Mouse (Mus musculus) embryonic facial prominence, embryonic 14.5 days (tissue): ENCODE results near the gene Tbx1. TPM values are rescaled to one million over a fixed set of nuclear protein-coding genes. Genes with fewer than 3 reads are reported as not detected.

Experiments used
- ATAC-seq: fragments of 200-750 bp; cut with Nextera tagmentation; 2 replicates; pipeline ENCODE4 v1.8.0; 2017; ENCODE audit warnings: low read depth, moderate number of reproducible peaks, moderate TSS enrichment
- DNase-seq: peaks from one replicate; pipeline ENCODE4 v3.0.0-alpha.2; 2015; ENCODE audit warnings: low spot score
- H3K27ac ChIP-seq: fragments of 300-500 bp; sonication (generic); replicated peaks from 2 replicates; pipeline ENCODE4 v1.5.1; 2014; ENCODE audit warnings: low read depth, mild to moderate bottlenecking, low read length, moderate library complexity
- H3K27me3 ChIP-seq: fragments of 300-500 bp; sonication (generic); replicated peaks from 2 replicates; pipeline ENCODE4 v1.6.1; 2014; ENCODE audit warnings: low read length; ENCODE audit not compliant: control insufficient read depth, insufficient read depth
- H3K36me3 ChIP-seq: fragments of 300-500 bp; sonication (generic); 2 replicates; pipeline ENCODE4 v1.6.1; 2014; ENCODE audit warnings: low read length, mixed read lengths; ENCODE audit not compliant: control insufficient read depth, insufficient read depth
- H3K4me1 ChIP-seq: fragments of 300-500 bp; sonication (generic); 2 replicates; pipeline ENCODE4 v1.6.1; 2014; ENCODE audit warnings: antibody characterized with exemption, low read length; ENCODE audit not compliant: control insufficient read depth, insufficient read depth
- H3K4me2 ChIP-seq: fragments of 300-500 bp; sonication (generic); 2 replicates; pipeline ENCODE4 v1.6.1; 2014; ENCODE audit warnings: low read depth, mild to moderate bottlenecking, low read length, moderate library complexity, mixed read lengths
- H3K4me3 ChIP-seq: fragments of 300-500 bp; sonication (generic); 2 replicates; pipeline ENCODE4 v1.5.1; 2014; ENCODE audit warnings: low read depth, mild to moderate bottlenecking, low read length
- H3K9ac ChIP-seq: fragments of 300-500 bp; sonication (generic); 2 replicates; pipeline ENCODE4 v1.6.1; 2014; ENCODE audit warnings: low read depth, mild to moderate bottlenecking, low read length, moderate library complexity, mixed read lengths
- H3K9me3 ChIP-seq: fragments of 300-500 bp; sonication (generic); 2 replicates; pipeline ENCODE4 v1.6.1; 2016; ENCODE audit warnings: low read length; ENCODE audit not compliant: control insufficient read depth
- WGBS: fragments of 180-500 bp; shearing (Covaris S2); extraction: QIAGEN DNeasy Blood & Tissue Kit; methylation state at CpG from one replicate; pipeline ENCODE4 v1.1.7; 2014; 5-methylcytosine and 5-hydroxymethylcytosine counted together
- polyA plus RNA-seq: library from polyadenylated mRNA; unstranded; fragments of >200 nt; fragmentation: Nextera tagmentation; extraction: Ambion mirVana; gene quantifications from 2 replicates; pipeline ENCODE4 v1.2.1, GENCODE M21; 2014

Gene Tbx1
- polyA plus RNA-seq, 1 experiment from 2014 or later, result 12.4 TPM

DNA sequence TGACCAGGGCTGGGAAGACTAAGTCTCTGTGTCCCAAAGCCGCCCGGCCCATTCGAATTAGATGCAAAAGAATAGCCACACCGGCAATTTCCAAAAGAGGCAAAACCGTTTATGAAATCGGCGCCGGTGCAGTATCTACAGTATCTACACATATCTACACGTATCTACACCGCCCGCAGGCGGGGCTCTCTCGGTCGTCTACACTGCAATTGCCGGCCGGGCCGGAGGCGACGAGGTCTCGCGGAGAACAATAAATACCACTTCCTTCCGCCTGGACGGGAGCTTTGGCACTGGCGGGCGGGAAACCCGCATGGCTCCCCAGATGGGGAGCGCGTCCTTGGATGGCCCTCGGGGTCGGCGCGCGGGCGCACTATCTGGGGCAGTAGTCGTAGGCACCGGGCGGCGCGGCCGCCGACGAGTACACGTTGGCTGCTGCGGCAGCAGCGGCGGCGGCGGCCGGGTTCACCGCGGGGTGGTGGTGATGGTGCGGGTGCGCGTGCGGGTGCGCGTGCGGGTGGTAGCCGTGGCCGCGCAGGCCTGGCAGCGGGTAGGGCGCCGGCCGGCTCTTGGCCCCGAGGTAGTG, 8.8 kb downstream of the Tbx1 start:
- Histone ChIP-seq H3K27ac (no peak overlapping the region), H3K4me3 (peak overlapping the region; percentile 37), H3K27me3 (peaks cover 76% of the 10 kb centered on the region), H3K36me3 (no peaks in the 10 kb centered on the region), H3K9ac (peak overlapping the region; percentile 47), H3K4me2 (peak overlapping the region; percentile 87), H3K9me3 (no peaks in the 10 kb centered on the region), H3K4me1 (peaks cover 33% of the 10 kb centered on the region)
- ATAC-seq, result no peak
- WGBS, result 2% methylated on average over 29 of the region's 66 CpGs
- no peak for DNase-seq

- Histone ChIP-seq H3K9ac (peak overlapping the region; percentile 47), H3K4me3 (peak overlapping the region; percentile 37), H3K4me1 (peaks cover 27% of the 10 kb centered on the region), H3K4me2 (peak overlapping the region; percentile 87), H3K27ac (no peak overlapping the region), H3K36me3 (no peaks in the 10 kb centered on the region), H3K27me3 (peaks cover 70% of the 10 kb centered on the region), H3K9me3 (no peaks in the 10 kb centered on the region)
- DNase-seq (no peak), ATAC-seq (no peak)
- 17% methylated on average over 21 of the region's 21 CpGs for WGBS
Measured at GRCm38 (mm10) chr16:18581050-18581622, 9.3 kb downstream of the Tbx1 start.

DNA sequence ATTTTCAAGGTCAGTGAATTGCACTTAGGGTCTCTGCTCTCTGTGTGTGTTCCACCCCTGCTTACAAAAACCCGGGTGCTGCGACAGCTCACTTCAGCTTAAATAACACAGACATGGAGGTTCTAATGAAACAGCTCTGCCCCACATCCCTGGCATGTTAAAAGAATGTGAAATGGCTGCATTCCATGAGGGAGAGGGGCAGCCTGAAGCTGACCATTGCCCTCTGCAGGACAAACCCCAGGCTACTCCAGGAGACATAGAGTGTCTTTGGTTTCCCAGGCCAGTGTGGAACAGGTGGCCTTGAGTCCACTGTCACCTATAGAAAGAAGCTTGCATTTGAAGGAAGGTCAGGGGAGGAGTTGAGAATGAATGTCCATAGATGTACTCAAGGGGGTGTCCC, 10.1 kb downstream of the Tbx1 start:
- Histone ChIP-seq H3K4me3 (no peak overlapping the region), H3K4me2 (no peak overlapping the region), H3K9ac (no peak overlapping the region), H3K4me1 (peaks cover 22% of the 10 kb centered on the region), H3K27me3 (peaks cover 63% of the 10 kb centered on the region), H3K27ac (no peak overlapping the region), H3K36me3 (no peaks in the 10 kb centered on the region), H3K9me3 (no peaks in the 10 kb centered on the region)
- ATAC-seq (no peak), DNase-seq (no peak)
- WGBS, result 26% methylated on average over 2 of the region's 2 CpGs

DNA sequence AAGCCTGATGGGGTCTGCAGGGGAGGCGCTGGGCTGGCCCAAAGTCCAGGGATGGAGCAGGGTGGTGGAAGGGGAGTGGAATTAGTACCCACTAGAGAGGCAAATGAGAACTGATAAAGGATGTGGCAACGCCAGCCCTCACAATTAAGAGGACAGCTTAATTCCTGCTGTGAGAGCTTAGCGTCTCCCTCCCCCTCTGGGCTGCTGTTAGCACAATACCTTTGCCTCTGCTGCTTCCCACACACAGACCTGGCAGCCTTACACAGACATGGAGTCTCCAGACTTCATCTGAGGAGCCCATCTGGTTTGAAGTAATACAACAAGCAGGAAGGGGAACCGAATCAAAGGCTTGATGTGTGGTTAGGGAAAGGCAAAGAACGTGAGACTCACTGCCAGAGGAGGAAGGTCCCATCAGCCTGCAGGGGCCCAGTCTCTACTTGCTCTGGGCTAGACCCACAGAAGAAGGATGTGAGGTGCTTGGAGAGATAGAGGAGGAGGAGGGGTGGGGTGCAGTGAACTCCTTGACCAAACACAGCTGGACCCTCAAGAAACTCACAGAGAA, 12.8 kb downstream of the Tbx1 start:
- Histone ChIP-seq H3K4me2 (no peak overlapping the region), H3K27ac (no peak overlapping the region), H3K4me1 (peaks cover 22% of the 10 kb centered on the region), H3K9ac (no peak overlapping the region), H3K9me3 (no peaks in the 10 kb centered on the region), H3K36me3 (no peaks in the 10 kb centered on the region), H3K27me3 (peaks cover 36% of the 10 kb centered on the region), H3K4me3 (no peak overlapping the region)
- 11% methylated on average over 5 of the region's 5 CpGs for WGBS
- DNase-seq (peak; percentile 81), ATAC-seq (peak; percentile 71)

DNA sequence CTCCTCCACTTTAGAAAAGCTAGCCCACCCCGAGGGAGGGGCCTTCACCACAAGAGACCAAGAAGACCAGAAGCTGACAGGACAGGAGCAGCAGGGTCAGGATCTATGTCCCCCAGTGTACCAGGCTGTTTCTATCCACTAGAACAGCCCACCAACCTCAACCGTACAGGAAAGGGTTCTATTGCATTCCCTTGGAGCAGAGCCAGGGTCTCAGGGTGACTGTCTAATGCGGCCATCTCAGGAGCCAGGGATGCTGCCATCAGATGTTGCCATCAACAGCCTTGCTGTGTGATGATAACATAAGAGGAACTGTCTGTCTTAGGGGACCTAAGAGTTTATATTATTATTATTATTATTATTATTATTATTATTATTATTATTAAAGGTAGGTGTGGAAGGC, 13.4 kb downstream of the Tbx1 start:
- Histone ChIP-seq H3K9me3 (no peaks in the 10 kb centered on the region), H3K27ac (no peak overlapping the region), H3K4me3 (no peak overlapping the region), H3K27me3 (peaks cover 30% of the 10 kb centered on the region), H3K4me1 (peaks cover 19% of the 10 kb centered on the region), H3K9ac (no peak overlapping the region), H3K36me3 (no peaks in the 10 kb centered on the region), H3K4me2 (no peak overlapping the region)
- ATAC-seq (no peak), DNase-seq (no peak)
- 42% methylated on average over 3 of the region's 3 CpGs for WGBS

- H3K9me3 ChIP-seq, result peaks cover 11% of the 10 kb centered on the region; the same call in 1 of the 2 replicates
- no peak for ATAC-seq
- WGBS, result 67% methylated on average over 8 of the region's 8 CpGs
Measured at GRCm38 (mm10) chr16:18574196-18574595, 16.3 kb downstream of the Tbx1 start.

DNA sequence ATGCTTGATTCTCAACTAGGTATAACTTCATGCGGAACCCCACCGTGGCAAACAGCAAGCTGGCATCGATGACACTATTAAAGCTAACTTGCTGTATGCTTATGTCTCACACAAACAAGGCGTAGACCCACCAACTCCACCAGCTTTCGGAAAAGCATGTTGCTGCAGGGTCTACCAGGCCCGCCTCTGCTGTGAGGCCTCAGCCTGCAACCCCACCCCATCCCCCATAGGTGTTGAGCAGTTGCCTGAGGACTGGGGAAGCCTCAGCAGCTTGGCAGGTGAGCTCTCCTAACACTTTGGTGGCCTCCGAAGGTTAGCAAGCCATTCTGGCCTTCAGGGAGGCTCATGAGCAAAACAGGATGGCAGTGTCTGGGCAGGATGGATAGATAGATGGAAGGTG, 21.9 kb downstream of the Tbx1 start:
- Histone ChIP-seq H3K4me2 (no peak overlapping the region), H3K9ac (no peak overlapping the region), H3K9me3 (peaks cover 11% of the 10 kb centered on the region; the same call in 1 of the 2 replicates), H3K4me1 (no peaks in the 10 kb centered on the region), H3K27me3 (no peaks in the 10 kb centered on the region), H3K4me3 (no peak overlapping the region), H3K27ac (no peak overlapping the region), H3K36me3 (no peaks in the 10 kb centered on the region)
- ATAC-seq, result peak; percentile 65; the same call in 1 of the 2 replicates
- 60% methylated on average over 7 of the region's 7 CpGs for WGBS
- no peak for DNase-seq

More at GRCm38 (mm10) chr16:18574196-18574595, 16.3 kb downstream of the Tbx1 start:
- H3K9ac ChIP-seq, result no peak overlapping the region
- H3K4me2 ChIP-seq, result no peak overlapping the region
- H3K4me1 ChIP-seq, result peaks cover 8% of the 10 kb centered on the region
- peaks cover under 1% of the 10 kb centered on the region for H3K27me3 ChIP-seq
- no peak overlapping the region for H3K4me3 ChIP-seq
- H3K36me3 ChIP-seq, result no peaks in the 10 kb centered on the region
- no peak overlapping the region for H3K27ac ChIP-seq
- no peak for DNase-seq

GRCm38 (mm10) chr16:18564472-18564871, 26.0 kb downstream of the Tbx1 start:
- H3K27ac ChIP-seq, result no peak overlapping the region
- H3K36me3 ChIP-seq, result no peaks in the 10 kb centered on the region
- H3K9me3 ChIP-seq, result no peaks in the 10 kb centered on the region
- H3K4me2 ChIP-seq, result no peak overlapping the region
- H3K4me1 ChIP-seq, result no peaks in the 10 kb centered on the region
- ATAC-seq, result no peak
- 75% methylated on average over 2 of the region's 2 CpGs for WGBS
- H3K4me3 ChIP-seq, result no peak overlapping the region
- H3K9ac ChIP-seq, result no peak overlapping the region
- DNase-seq, result no peak
- no peaks in the 10 kb centered on the region for H3K27me3 ChIP-seq

- Histone ChIP-seq H3K36me3 (no peaks in the 10 kb centered on the region), H3K4me3 (no peak overlapping the region), H3K27ac (no peak overlapping the region), H3K4me1 (peaks cover 12% of the 10 kb centered on the region), H3K4me2 (no peak overlapping the region), H3K27me3 (no peaks in the 10 kb centered on the region), H3K9me3 (no peaks in the 10 kb centered on the region), H3K9ac (no peak overlapping the region)
- WGBS, result 83% methylated on average over 3 of the region's 3 CpGs
- ATAC-seq (no peak), DNase-seq (no peak)
Measured at GRCm38 (mm10) chr16:18556461-18556860, 34.0 kb downstream of the Tbx1 start.
